Mouse (Mus musculus) heart, postnatal 0 days (tissue): Measurements from ENCODE around the gene Bri3.

ENCODE experiments used
- CTCF ChIP-seq: IDR thresholded peaks from 2 replicates; pipeline ENCODE4 v1.5.1; 2016; ENCODE audit warnings: antibody characterized with exemption, control low read depth, low read depth
- EP300 ChIP-seq: IDR thresholded peaks from 2 replicates; pipeline ENCODE4 v1.6.1; 2016; ENCODE audit warnings: antibody characterized with exemption, low read depth

DNA sequence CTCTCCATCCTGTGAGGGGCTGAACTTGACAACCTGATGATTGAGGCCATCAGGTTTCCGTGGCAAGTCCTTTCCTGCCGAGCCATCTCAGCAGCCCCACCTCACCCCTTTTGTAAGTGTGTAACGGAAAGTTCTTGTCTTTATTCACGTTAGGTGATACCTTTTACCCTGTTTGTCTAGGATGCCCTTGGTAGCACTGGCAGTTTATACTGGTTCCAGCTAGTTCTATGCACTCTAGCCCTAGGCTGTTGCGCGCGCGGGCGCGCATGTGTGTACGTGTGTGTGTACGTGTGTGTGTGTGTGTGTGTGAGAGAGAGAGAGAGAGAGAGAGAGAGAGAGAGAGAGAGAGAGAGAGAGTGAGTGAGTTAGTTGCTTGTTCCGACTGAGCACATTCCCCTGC is 19.3 kb downstream of the Bri3 start:
- TF ChIP-seq CTCF (no peak), EP300 (no peak)
